Mouse (Mus musculus) forebrain, postnatal 0 days (tissue): Measurements from ENCODE around the gene Ctsll3. TPM values are rescaled to one million over a fixed set of nuclear protein-coding genes. Genes with fewer than 3 reads are reported as not detected.

Experiments
- ATAC-seq: fragments of 200-750 bp; cut with Nextera tagmentation; 2 replicates; pipeline ENCODE4 v1.8.0; 2017; ENCODE audit warnings: mild to moderate bottlenecking, moderate library complexity
- DNase-seq: peaks from one replicate; pipeline ENCODE4 v3.0.0-alpha.2; 2015
- H3K27ac ChIP-seq: fragments of 300-500 bp; sonication (generic); 2 replicates; pipeline ENCODE4 v1.5.1; 2014; ENCODE audit warnings: low read depth, mild to moderate bottlenecking, antibody characterized with exemption, low read length, moderate library complexity, mixed read lengths
- H3K27me3 ChIP-seq: fragments of 300-500 bp; sonication (generic); 2 replicates; pipeline ENCODE4 v1.6.1; 2014; ENCODE audit warnings: mild to moderate bottlenecking, low read length, mixed read lengths; ENCODE audit not compliant: insufficient read depth
- H3K36me3 ChIP-seq: fragments of 300-500 bp; sonication (generic); 2 replicates; pipeline ENCODE4 v1.6.1; 2014; ENCODE audit warnings: mild to moderate bottlenecking, moderate library complexity; ENCODE audit not compliant: insufficient read depth
- H3K4me1 ChIP-seq: fragments of 300-500 bp; sonication (generic); 2 replicates; pipeline ENCODE4 v1.6.1; 2014; ENCODE audit warnings: antibody characterized with exemption; ENCODE audit not compliant: insufficient read depth
- H3K4me2 ChIP-seq: fragments of 300-500 bp; sonication (generic); 2 replicates; pipeline ENCODE4 v1.6.1; 2014; ENCODE audit warnings: low read depth, mild to moderate bottlenecking, moderate library complexity
- H3K4me3 ChIP-seq: fragments of 300-500 bp; sonication (generic); 2 replicates; pipeline ENCODE4 v1.5.1; 2014; ENCODE audit warnings: low read depth, low read length, mixed read lengths
- H3K9ac ChIP-seq: fragments of 300-500 bp; sonication (generic); 2 replicates; pipeline ENCODE4 v1.6.1; 2014; ENCODE audit warnings: mild to moderate bottlenecking
- H3K9me3 ChIP-seq: fragments of 300-500 bp; sonication (generic); 2 replicates; pipeline ENCODE4 v1.6.1; 2016; ENCODE audit warnings: low read length
- CTCF ChIP-seq: sonication (generic); IDR thresholded peaks from 2 replicates; pipeline ENCODE4 v1.5.1; 2016; ENCODE audit warnings: antibody characterized with exemption, control low read depth, low read depth
- WGBS: fragments of 180-500 bp; shearing (Covaris S2); extraction: QIAGEN DNeasy Blood & Tissue Kit; methylation state at CpG from one replicate; pipeline ENCODE4 v1.1.7; 2014; 5-methylcytosine and 5-hydroxymethylcytosine counted together
- polyA plus RNA-seq: library from polyadenylated mRNA; unstranded; fragments of >200 nt; fragmentation: Nextera tagmentation; extraction: Ambion mirVana; gene quantifications from 2 replicates; pipeline ENCODE4 v1.2.1, GENCODE M21; 2015
- total RNA-seq: library from RNA; depleted of rRNA; stranded (reverse); fragments of >200 nt; gene quantifications from 2 replicates; pipeline ENCODE4 v1.2.3, GENCODE M21; 2014; rRNA removed

The Ctsll3 gene
- total RNA-seq (not detected in 2 replicates), polyA plus RNA-seq (not detected in 2 replicates)

DNA sequence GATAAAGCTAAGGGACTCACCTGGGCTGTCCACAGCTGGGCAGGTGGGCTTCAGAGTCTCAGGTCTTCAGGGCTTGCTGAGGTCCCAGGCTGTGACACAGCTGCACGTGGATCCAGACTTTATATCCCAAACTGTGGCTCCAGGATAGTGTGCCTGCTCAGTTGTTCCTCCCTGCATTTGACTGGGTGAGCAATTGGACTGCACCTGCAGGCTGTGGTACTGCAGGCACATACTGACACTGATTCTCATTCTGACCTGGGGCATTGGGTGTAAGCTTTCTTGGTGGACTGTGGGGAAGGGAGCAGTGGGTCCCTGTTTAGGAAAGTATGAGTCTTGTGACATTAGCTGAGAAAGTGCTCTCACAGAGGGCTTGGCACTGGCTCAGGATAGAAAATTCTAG, at the start of gene Ctsll3:
Gene Ctsll3, minus strand, starts transcription at position 101 of the 400 bp plus-strand sequence.
- no peaks in the 10 kb centered on the region for H3K9me3 ChIP-seq
- no peaks in the 10 kb centered on the region for H3K27me3 ChIP-seq
- H3K9ac ChIP-seq, result no peak within 1 kb of the TSS
- no peak for TF ChIP-seq CTCF
- DNase-seq (no peak), ATAC-seq (no peak)
- WGBS, result 68% methylated on average over 1 of the region's 1 CpGs
- H3K36me3 ChIP-seq, result no peaks in the 10 kb centered on the region
- H3K4me3 ChIP-seq, result no peak within 1 kb of the TSS
- no peaks in the 10 kb centered on the region for H3K4me1 ChIP-seq
- no peak within 1 kb of the TSS for H3K4me2 ChIP-seq
- H3K27ac ChIP-seq, result no peak within 1 kb of the TSS

DNA sequence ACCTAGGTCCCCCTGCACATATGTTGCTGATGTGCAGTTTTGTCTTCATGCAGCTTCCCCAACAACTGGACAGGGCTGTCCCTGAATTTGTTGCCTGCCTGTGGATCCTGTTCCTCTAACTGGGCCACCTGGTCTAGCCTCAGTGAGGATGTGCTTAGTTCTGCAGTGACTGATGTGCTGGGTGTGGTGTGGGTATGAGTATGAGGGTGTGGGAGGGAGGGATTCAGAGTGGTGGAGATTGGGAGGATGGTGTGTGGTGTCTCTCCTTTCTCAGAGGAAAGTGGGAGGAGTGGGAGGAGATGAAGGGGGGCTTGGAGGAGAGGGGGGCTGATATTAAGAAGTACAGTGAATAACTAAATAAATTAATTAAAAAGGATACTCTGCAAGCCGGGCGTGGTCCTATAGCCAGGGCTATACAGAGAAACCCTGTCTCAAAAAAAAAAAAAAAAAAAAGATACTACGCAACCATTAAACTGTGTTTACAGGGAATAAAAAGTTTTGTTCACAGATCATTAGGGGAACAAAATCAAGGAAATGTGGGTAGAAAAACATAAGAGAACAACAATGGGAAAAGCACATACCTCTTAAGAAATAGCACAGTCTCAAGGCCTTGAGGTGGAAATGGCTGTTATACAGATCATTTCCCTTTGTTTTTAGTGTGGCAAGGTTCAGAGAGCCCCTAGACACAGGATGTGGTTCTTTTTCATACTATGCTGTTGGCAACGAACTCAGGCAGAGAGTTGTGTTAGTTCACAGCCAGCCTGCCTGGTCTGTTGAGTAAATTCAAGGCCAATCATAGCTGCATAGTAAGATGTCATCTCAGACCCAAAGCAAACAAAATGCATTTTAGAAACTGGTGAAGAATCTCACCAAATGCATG, 45.8 kb upstream of the Ctsll3 start:
- DNase-seq (no peak), ATAC-seq (no peak)
- no peak overlapping the region for H3K27ac ChIP-seq
- TF ChIP-seq CTCF, result no peak
- H3K4me2 ChIP-seq, result no peak overlapping the region
- no peaks in the 10 kb centered on the region for H3K36me3 ChIP-seq
- H3K4me3 ChIP-seq, result no peak overlapping the region
- H3K4me1 ChIP-seq, result no peaks in the 10 kb centered on the region
- 87% methylated on average over 4 of the region's 4 CpGs for WGBS
- no peaks in the 10 kb centered on the region for H3K27me3 ChIP-seq
- no peaks in the 10 kb centered on the region for H3K9me3 ChIP-seq
- H3K9ac ChIP-seq, result no peak overlapping the region

DNA sequence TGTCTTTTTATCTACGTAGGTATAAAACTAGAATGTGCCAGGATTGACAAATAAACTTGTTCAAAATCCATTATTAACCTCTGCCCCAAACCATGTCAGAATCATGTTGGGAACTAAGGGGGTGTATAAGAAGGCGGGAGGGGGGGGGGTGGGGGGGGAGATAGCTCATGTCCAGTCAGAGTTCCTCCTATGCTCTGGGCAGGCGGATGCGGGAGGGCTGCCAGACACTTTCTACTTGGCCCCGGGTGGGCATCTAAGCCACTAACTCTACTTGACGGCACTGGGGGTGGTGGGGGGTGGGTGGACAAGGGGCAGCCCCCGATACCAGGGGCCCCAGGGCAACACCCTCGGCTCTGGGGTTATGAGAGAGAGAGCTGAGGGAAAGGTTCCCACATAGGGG, 40.5 kb upstream of the Ctsll3 start:
- no peaks in the 10 kb centered on the region for H3K27me3 ChIP-seq
- H3K27ac ChIP-seq, result no peak overlapping the region
- WGBS, result 83% methylated on average over 8 of the region's 8 CpGs
- no peaks in the 10 kb centered on the region for H3K4me1 ChIP-seq
- no peak for ATAC-seq
- H3K4me3 ChIP-seq, result no peak overlapping the region
- H3K36me3 ChIP-seq, result no peaks in the 10 kb centered on the region
- TF ChIP-seq CTCF, result no peak
- no peak overlapping the region for H3K4me2 ChIP-seq
- no peak for DNase-seq
- no peaks in the 10 kb centered on the region for H3K9me3 ChIP-seq
- no peak overlapping the region for H3K9ac ChIP-seq

DNA sequence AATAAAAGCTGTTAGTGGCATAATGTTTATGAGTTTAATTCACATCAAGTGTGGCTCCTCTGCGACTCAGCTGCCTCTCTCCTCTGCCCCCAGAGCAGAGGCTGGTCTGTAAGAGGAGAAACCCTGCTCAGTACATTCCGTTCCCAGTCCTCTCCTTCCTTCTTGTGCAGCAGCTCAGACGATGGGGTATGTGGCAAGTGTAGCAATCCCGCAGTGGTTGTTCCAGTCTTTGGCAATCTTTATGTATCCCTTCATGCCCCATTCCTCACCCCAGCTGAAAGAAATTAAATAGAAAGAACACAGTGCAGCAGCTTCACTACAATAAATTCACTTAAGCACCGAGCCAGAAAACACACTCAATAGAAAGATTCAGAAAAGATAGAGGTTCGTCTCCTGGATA, 40.1 kb upstream of the Ctsll3 start:
- no peak for DNase-seq
- Histone ChIP-seq H3K27ac (no peak overlapping the region), H3K27me3 (no peaks in the 10 kb centered on the region), H3K4me3 (no peak overlapping the region), H3K9me3 (no peaks in the 10 kb centered on the region), H3K4me1 (no peaks in the 10 kb centered on the region), H3K9ac (no peak overlapping the region), H3K36me3 (no peaks in the 10 kb centered on the region), H3K4me2 (no peak overlapping the region)
- no peak for ATAC-seq
- no peak for TF ChIP-seq CTCF
- 82% methylated on average over 6 of the region's 6 CpGs for WGBS

DNA sequence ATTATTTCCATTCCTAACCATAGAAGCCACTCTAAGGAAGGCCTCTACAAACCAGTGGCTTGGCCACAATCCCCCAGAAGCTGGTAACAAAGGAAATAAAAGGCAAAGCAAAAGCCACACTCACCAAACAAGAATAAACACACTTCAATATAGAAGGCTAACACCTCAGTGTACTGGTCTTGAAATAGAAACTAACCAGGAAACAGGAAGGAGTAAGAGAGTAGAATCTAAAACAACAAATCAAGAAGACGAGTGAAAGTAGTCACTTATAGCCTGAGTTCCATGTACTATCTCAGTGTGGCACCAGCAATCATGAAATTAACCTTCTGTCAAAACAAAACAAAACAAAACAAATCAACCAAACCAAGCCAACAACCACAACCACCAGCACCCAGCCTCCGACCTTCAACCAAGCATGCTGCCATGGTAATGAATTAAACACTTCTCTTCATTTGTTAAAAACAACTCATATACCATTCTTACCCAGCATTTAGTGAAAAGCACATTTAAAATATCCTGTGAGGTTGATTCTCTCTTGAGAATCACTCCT, 36.8 kb upstream of the Ctsll3 start:
- Histone ChIP-seq H3K4me3 (no peak overlapping the region), H3K4me2 (no peak overlapping the region), H3K9me3 (no peaks in the 10 kb centered on the region), H3K27me3 (no peaks in the 10 kb centered on the region), H3K9ac (no peak overlapping the region), H3K36me3 (no peaks in the 10 kb centered on the region), H3K4me1 (no peaks in the 10 kb centered on the region), H3K27ac (no peak overlapping the region)
- WGBS, result 85% methylated on average over 2 of the region's 2 CpGs
- no peak for TF ChIP-seq CTCF
- DNase-seq (no peak), ATAC-seq (no peak)

GRCm38 (mm10) chr13:60826052-60826451, 23.4 kb upstream of the Ctsll3 start:
- DNase-seq, result no peak
- peak; percentile 34 for TF ChIP-seq CTCF

DNA sequence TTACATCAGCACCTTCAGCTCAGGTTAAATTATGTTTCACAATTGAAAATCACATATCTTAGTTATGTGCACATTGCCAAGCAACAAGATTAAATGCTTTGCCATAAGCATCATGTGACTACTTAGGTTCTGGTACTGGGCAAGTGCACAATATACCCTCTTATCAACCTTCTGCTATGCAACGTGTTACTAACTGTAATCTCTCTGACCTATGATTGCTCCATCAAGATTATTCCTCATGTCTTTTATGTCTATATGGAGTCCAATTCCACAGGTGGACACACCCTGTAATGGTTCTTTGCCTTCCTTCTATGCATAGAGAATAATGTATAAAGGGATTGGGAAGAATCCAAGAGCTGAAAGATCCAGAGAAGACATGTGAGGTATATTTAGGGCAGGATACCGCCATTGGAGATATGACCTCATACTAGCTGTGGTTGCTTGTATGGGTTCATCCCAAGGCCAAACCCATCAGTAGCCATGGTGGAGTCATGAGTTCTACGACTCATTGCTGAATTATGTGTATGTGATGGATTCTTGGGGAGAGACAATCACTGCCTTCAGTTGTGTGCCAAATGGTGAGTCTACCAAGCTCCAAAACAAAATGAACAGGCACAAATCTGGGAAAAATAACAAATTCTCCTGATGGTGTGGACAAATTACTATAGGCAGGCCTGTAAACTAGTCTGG, 18.0 kb upstream of the Ctsll3 start:
- DNase-seq (no peak), ATAC-seq (no peak)
- TF ChIP-seq CTCF, result no peak
- H3K4me2 ChIP-seq, result no peak overlapping the region
- H3K27me3 ChIP-seq, result no peaks in the 10 kb centered on the region
- no peaks in the 10 kb centered on the region for H3K4me1 ChIP-seq
- 75% methylated on average over 3 of the region's 3 CpGs for WGBS
- no peak overlapping the region for H3K27ac ChIP-seq
- H3K9ac ChIP-seq, result no peak overlapping the region
- no peaks in the 10 kb centered on the region for H3K9me3 ChIP-seq
- H3K36me3 ChIP-seq, result no peaks in the 10 kb centered on the region
- no peak overlapping the region for H3K4me3 ChIP-seq

More at GRCm38 (mm10) chr13:60826052-60826451, 23.4 kb upstream of the Ctsll3 start:
- H3K27me3 ChIP-seq, result no peaks in the 10 kb centered on the region
- no peak overlapping the region for H3K9ac ChIP-seq
- no peaks in the 10 kb centered on the region for H3K9me3 ChIP-seq
- no peak for ATAC-seq
- H3K4me1 ChIP-seq, result no peaks in the 10 kb centered on the region
- H3K27ac ChIP-seq, result no peak overlapping the region
- no peak overlapping the region for H3K4me2 ChIP-seq
- no peaks in the 10 kb centered on the region for H3K36me3 ChIP-seq
- H3K4me3 ChIP-seq, result no peak overlapping the region
- 71% methylated on average over 3 of the region's 3 CpGs for WGBS
